Mouse (Mus musculus) heart, embryonic 12.5 days (tissue): ENCODE data around the gene Gm45785. TPM values are rescaled to one million over a fixed set of nuclear protein-coding genes. Genes with fewer than 3 reads are reported as not detected.

Experiments used
- ATAC-seq: fragments of 200-750 bp; cut with Nextera tagmentation; 2 replicates; pipeline ENCODE4 v1.8.0; 2017; ENCODE audit warnings: moderate TSS enrichment, moderate library complexity; ENCODE audit not compliant: insufficient number of reproducible peaks, low FRiP score
- H3K27ac ChIP-seq: fragments of 300-500 bp; sonication (generic); 2 replicates; pipeline ENCODE4 v1.5.1; 2016; ENCODE audit warnings: mild to moderate bottlenecking, moderate library complexity; ENCODE audit not compliant: poor library complexity, severe bottlenecking
- H3K27me3 ChIP-seq: fragments of 300-500 bp; sonication (generic); replicated peaks from 2 replicates; pipeline ENCODE4 v1.6.1; 2016; ENCODE audit warnings: mild to moderate bottlenecking, moderate library complexity
- H3K36me3 ChIP-seq: fragments of 300-500 bp; sonication (generic); 2 replicates; pipeline ENCODE4 v1.6.1; 2016; ENCODE audit warnings: mild to moderate bottlenecking, moderate library complexity
- H3K4me1 ChIP-seq: fragments of 300-500 bp; sonication (generic); replicated peaks from 2 replicates; pipeline ENCODE4 v1.6.1; 2016; ENCODE audit warnings: mild to moderate bottlenecking
- H3K4me2 ChIP-seq: fragments of 300-500 bp; sonication (generic); 2 replicates; pipeline ENCODE4 v1.6.1; 2016; ENCODE audit warnings: mild to moderate bottlenecking, moderate library complexity
- H3K4me3 ChIP-seq: fragments of 300-500 bp; sonication (generic); 2 replicates; pipeline ENCODE4 v1.5.1; 2016; ENCODE audit warnings: mild to moderate bottlenecking
- H3K9ac ChIP-seq: fragments of 300-500 bp; sonication (generic); 2 replicates; pipeline ENCODE4 v1.6.1; 2016; ENCODE audit warnings: mild to moderate bottlenecking, moderate library complexity
- H3K9me3 ChIP-seq: fragments of 300-500 bp; sonication (generic); replicated peaks from 2 replicates; pipeline ENCODE4 v1.6.1; 2016; ENCODE audit warnings: mild to moderate bottlenecking, moderate library complexity
- WGBS: fragments of 180-500 bp; shearing (Covaris S2); methylation state at CpG from one replicate; pipeline ENCODE4 v1.1.7; 2016; 5-methylcytosine and 5-hydroxymethylcytosine counted together
- polyA plus RNA-seq: library from polyadenylated mRNA; unstranded; fragments of >200 nt; fragmentation: Nextera tagmentation; extraction: Ambion mirVana; gene quantifications from 2 replicates; pipeline ENCODE4 v1.2.1, GENCODE M21; 2016

Gene Gm45785
- polyA plus RNA-seq, 1 experiment from 2014 or later = not detected

DNA sequence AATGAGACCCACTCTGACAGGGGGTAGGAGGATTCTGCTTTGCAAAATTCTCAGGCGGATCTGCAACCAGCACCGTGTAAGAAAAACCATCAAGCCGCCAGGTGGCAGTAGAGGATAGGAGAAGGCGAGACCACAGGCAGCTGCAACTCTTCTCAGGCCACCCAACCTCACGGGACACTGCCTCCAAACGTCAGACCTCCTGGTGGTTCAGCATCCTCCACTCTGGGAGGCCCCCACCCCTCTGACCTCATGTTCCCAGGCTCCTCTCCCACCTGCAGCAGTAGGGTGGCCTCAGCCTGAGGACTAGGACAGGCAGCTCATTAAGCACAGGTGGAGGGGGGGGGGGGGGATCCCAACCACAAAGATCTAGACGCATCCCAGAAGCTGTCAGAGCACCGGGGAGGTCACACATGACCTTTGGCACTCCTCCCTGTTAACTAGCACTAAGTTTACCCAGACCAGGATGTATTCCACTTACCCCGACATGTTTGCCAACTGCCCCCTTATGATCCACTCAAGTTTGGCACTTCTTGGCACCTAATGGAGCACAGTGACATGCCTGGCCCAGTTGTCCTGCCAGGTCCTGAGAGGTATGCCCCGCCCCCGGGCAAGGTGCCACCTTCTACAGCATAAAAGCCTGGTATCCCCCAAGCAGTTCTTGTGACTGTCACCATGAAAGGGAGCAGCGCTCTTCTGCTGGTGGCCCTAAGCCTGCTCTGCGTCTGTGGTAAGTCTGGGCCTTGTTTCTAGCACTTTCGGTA, 11.0 kb downstream of the Gm45785 start, which contains the start of gene Scgb1c1:
Gene Scgb1c1 (plus strand): TSS at position 643 of the 761 bp plus-strand sequence.
- no peak within 1 kb of the TSS for H3K9ac ChIP-seq

GRCm38 (mm10) chr7:140843806-140844205, 12.3 kb downstream of the Gm45785 start:
- Histone ChIP-seq H3K4me2 (no peak overlapping the region), H3K27ac (no peak overlapping the region), H3K9me3 (no peaks in the 10 kb centered on the region), H3K27me3 (peaks cover 75% of the 10 kb centered on the region), H3K9ac (no peak overlapping the region), H3K36me3 (no peaks in the 10 kb centered on the region), H3K4me1 (peaks cover 4% of the 10 kb centered on the region; the same call in 1 of the 2 replicates), H3K4me3 (no peak overlapping the region)
- 72% methylated on average over 7 of the region's 7 CpGs for WGBS
- ATAC-seq = no peak

More for the DNA sequence above, 11.0 kb downstream of the Gm45785 start, which contains the start of gene Scgb1c1:
- Histone ChIP-seq H3K36me3 (no peaks in the 10 kb centered on the region), H3K4me3 (no peak within 1 kb of the TSS), H3K4me2 (no peak within 1 kb of the TSS), H3K27me3 (peaks cover 63% of the 10 kb centered on the region), H3K9me3 (no peaks in the 10 kb centered on the region), H3K27ac (no peak within 1 kb of the TSS), H3K4me1 (peaks cover 4% of the 10 kb centered on the region; the same call in 1 of the 2 replicates)
- 29% methylated on average over 14 of the region's 14 CpGs for WGBS
- peak; percentile 68 for ATAC-seq

- Histone ChIP-seq H3K9me3 (no peaks in the 10 kb centered on the region), H3K4me2 (no peak overlapping the region), H3K4me1 (no peaks in the 10 kb centered on the region), H3K36me3 (no peaks in the 10 kb centered on the region), H3K9ac (no peak overlapping the region), H3K4me3 (no peak overlapping the region), H3K27me3 (peaks cover 82% of the 10 kb centered on the region), H3K27ac (no peak overlapping the region)
- no peak for ATAC-seq
- 33% methylated on average over 19 of the region's 19 CpGs for WGBS
These were observed 15.1 kb downstream of the Gm45785 start for GRCm38 (mm10) chr7:140840750-140841735.

- no peaks in the 10 kb centered on the region for H3K36me3 ChIP-seq
- H3K27ac ChIP-seq = no peak overlapping the region
- no peak overlapping the region for H3K4me3 ChIP-seq
- no peak overlapping the region for H3K4me2 ChIP-seq
- H3K9ac ChIP-seq = no peak overlapping the region
- WGBS = 50% methylated on average over 5 of the region's 5 CpGs
- H3K4me1 ChIP-seq = no peaks in the 10 kb centered on the region
- H3K27me3 ChIP-seq = peaks cover 87% of the 10 kb centered on the region
- no peak for ATAC-seq
- H3K9me3 ChIP-seq = no peaks in the 10 kb centered on the region
These were observed 16.6 kb downstream of the Gm45785 start for GRCm38 (mm10) chr7:140839556-140839955.

- no peak overlapping the region for H3K27ac ChIP-seq
- H3K27me3 ChIP-seq = peaks cover 64% of the 10 kb centered on the region
- WGBS = 74% methylated on average over 9 of the region's 9 CpGs
- H3K4me2 ChIP-seq = no peak overlapping the region
- H3K36me3 ChIP-seq = no peaks in the 10 kb centered on the region
- H3K4me1 ChIP-seq = no peaks in the 10 kb centered on the region
- no peak overlapping the region for H3K4me3 ChIP-seq
- no peak for ATAC-seq
- H3K9me3 ChIP-seq = no peaks in the 10 kb centered on the region
- no peak overlapping the region for H3K9ac ChIP-seq
These were observed 19.7 kb downstream of the Gm45785 start for GRCm38 (mm10) chr7:140836243-140837115.

DNA sequence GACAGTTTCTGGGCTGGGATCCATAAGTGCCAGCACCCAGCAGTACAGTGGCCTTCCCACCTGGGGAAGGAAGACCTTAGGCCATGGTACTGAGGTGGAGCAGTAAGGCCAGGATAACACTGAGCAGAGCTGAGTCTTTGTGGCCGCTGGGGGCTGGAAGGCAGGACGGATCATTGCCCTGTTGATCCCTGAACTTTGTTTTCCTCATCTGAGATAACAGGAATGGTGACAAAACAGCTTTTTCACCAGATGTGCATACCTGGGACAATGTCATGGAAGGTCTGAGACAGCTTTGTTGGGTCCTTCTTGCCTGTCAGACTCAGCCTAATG, 20.4 kb downstream of the Gm45785 start:
- Histone ChIP-seq H3K4me2 (no peak overlapping the region), H3K9ac (no peak overlapping the region), H3K27ac (no peak overlapping the region), H3K36me3 (no peaks in the 10 kb centered on the region), H3K4me3 (no peak overlapping the region), H3K9me3 (no peaks in the 10 kb centered on the region), H3K4me1 (no peaks in the 10 kb centered on the region), H3K27me3 (peaks cover 59% of the 10 kb centered on the region)
- ATAC-seq = no peak
- 50% methylated on average over 2 of the region's 2 CpGs for WGBS

- Histone ChIP-seq H3K4me3 (no peak within 1 kb of the TSS), H3K4me2 (no peak within 1 kb of the TSS), H3K9ac (no peak within 1 kb of the TSS), H3K4me1 (no peaks in the 10 kb centered on the region), H3K27ac (no peak within 1 kb of the TSS), H3K36me3 (no peaks in the 10 kb centered on the region), H3K9me3 (no peaks in the 10 kb centered on the region), H3K27me3 (peaks cover 56% of the 10 kb centered on the region)
- no peak for ATAC-seq
- WGBS = 36% methylated on average over 20 of the region's 20 CpGs
These were observed 21.0 kb downstream of the Gm45785 start, which contains the start of gene Urah for GRCm38 (mm10) chr7:140834968-140835757. TSS of gene Urah (plus strand) at chr7:140835018.

DNA sequence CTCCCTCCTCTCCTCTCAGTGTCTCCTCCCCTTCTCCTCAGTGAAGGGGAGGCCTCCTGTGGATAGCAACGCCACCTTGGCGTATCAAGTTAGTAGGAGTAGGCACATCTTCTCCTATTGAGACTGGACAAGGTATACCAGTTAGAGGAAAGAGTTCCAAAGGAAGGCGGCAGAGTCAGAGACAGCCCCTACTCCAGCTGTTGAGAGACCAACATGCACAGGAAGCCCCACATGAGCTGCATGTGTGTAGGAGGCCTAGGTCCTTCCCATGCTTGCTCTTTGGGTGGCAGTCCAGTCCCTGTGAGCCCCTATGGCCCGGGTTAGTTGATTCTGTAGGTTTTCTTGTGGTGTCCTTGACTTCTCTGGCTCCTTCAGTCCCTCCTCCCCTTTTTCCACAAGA, 22.8 kb downstream of the Gm45785 start:
- ATAC-seq = no peak
- 66% methylated on average over 4 of the region's 4 CpGs for WGBS
- no peak overlapping the region for H3K4me2 ChIP-seq
- no peaks in the 10 kb centered on the region for H3K9me3 ChIP-seq
- H3K27me3 ChIP-seq = peaks cover 40% of the 10 kb centered on the region
- H3K36me3 ChIP-seq = no peaks in the 10 kb centered on the region
- H3K4me3 ChIP-seq = no peak overlapping the region
- H3K9ac ChIP-seq = no peak overlapping the region
- H3K4me1 ChIP-seq = no peaks in the 10 kb centered on the region
- H3K27ac ChIP-seq = no peak overlapping the region

GRCm38 (mm10) chr7:140831447-140831846, 24.7 kb downstream of the Gm45785 start:
- H3K4me2 ChIP-seq = no peak overlapping the region
- no peaks in the 10 kb centered on the region for H3K4me1 ChIP-seq
- WGBS = 65% methylated on average over 6 of the region's 6 CpGs
- peaks cover 25% of the 10 kb centered on the region for H3K27me3 ChIP-seq
- no peak overlapping the region for H3K9ac ChIP-seq
- no peak for ATAC-seq
- H3K9me3 ChIP-seq = no peaks in the 10 kb centered on the region
- H3K36me3 ChIP-seq = no peaks in the 10 kb centered on the region
- H3K27ac ChIP-seq = no peak overlapping the region
- H3K4me3 ChIP-seq = no peak overlapping the region
